Mouse (Mus musculus) CH12.LX (cell line): ENCODE measurements around the gene Nub1.

Source experiments
- CTCF ChIP-seq, 2 experiments: IDR thresholded peaks in 1 of 2; conservative IDR thresholded peaks in 1 of 2; 2 replicates each; pipeline ENCODE4 v1.5.1; 2011 to 2012; ENCODE audit warnings: low read depth in 2 of 2, low read length in 2 of 2, improper control_type of control experiment in 1 of 2, inconsistent platforms in 1 of 2, mild to moderate bottlenecking in 1 of 2, moderate library complexity in 1 of 2
- E2F4 ChIP-seq: IDR thresholded peaks from 2 replicates; pipeline ENCODE4 v1.6.1; 2011; ENCODE audit warnings: low read depth, low read length, improper control_type of control experiment; ENCODE audit not compliant: insufficient replicate concordance
- EP300 ChIP-seq: IDR thresholded peaks from 2 replicates; pipeline ENCODE4 v1.6.1; 2011; ENCODE audit warnings: low read length, improper control_type of control experiment
- USF1 ChIP-seq: IDR thresholded peaks from 2 replicates; pipeline ENCODE4 v1.6.1; 2014; ENCODE audit warnings: low read depth, mild to moderate bottlenecking, inconsistent platforms, low read length, improper control_type of control experiment
- USF2 ChIP-seq: conservative IDR thresholded peaks from 2 replicates; pipeline ENCODE4 v1.6.1; 2011; ENCODE audit warnings: low read depth, low read length, improper control_type of control experiment
- ZC3H11A ChIP-seq: IDR thresholded peaks from 2 replicates; pipeline ENCODE4 v1.6.1; 2012; ENCODE audit warnings: low read depth, mild to moderate bottlenecking, inconsistent platforms, low read length, improper control_type of control experiment

GRCm38 (mm10) chr5:24737595-24737994 is 52.3 kb downstream of the Nub1 start:
- no peak for TF ChIP-seq CTCF (conservative IDR thresholded peaks at IDR 0.05 in 1 of 2, IDR thresholded peaks at IDR 0.05 in 1 of 2; ENCODE audit: low read depth in 2 of 2, low read length in 2 of 2)
- TF ChIP-seq E2F4 = no peak
- no peak for TF ChIP-seq USF2
- TF ChIP-seq ZC3H11A = no peak
- TF ChIP-seq EP300 = no peak
- TF ChIP-seq USF1 = no peak
